Mouse (Mus musculus) heart, postnatal 14 days (tissue): Measurements from ENCODE around the gene Sh3pxd2a. TPM values are rescaled to one million over a fixed set of nuclear protein-coding genes. Genes with fewer than 3 reads are reported as not detected.

Source experiments
- DNase-seq, 2 experiments: peaks; one replicate each; pipeline ENCODE4 v3.0.0; 2021 to 2022
- intact Hi-C: fragments of 180-260 bp; cut with DNase I; formaldehyde crosslinking; loops from one replicate; pipeline ENCODE4 v1.15.1; 2025
- total RNA-seq, 2 experiments: library from RNA; stranded (reverse); gene quantifications; 2 replicates each; pipeline ENCODE4 v1.2.3; 2021

The Sh3pxd2a gene
- total RNA-seq, 2 experiments from 2014 or later, result 75.2 to 75.9 TPM

DNA sequence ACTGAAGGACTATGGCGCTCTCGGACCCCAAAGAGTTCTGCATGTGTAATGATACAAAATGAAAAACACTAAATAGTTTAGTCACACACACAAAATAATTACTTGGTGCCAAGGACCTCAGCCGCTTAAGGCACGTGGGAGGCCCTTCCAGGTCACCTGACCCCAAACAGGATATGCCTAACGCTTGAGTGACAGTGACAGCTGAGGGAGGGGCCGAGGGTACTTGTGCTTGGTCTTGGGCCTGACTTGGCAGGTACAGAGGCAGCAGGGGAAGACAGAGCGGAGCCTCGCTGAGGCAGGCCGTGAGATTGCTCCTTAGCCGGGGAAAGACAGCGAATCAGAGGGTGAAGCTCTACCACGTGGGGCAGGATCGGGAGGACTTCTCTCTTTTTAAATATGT, 73.3 kb downstream of the Sh3pxd2a start:
- intact Hi-C loops, result no loop called here
- no peak for DNase-seq

DNA sequence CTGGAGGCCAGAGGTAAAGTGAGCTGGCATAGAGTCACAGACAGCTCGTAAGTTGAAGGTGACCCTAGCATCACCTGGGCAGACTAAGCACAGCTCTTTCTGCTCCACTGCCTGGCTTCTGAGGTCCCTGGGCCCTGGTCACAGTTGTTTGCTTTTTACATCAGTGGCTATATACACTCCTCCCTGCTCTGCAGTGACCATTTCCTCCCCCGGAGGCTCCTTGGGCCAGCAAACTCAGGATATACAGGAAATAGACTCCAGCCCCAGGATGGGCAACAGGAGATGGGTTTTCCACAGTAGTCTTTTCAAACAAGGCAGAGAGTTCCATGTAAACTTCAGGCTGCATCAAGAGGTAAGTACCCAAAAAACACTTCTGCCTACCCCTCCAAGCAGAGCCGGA, 76.3 kb downstream of the Sh3pxd2a start:
- peak in 1 of 2 experiments; percentile 39 for DNase-seq
- intact Hi-C loops, result loop anchor here (5.0 kb wide), 1 partner anchor 39 kb away; no protein-coding TSS in a partner anchor

DNA sequence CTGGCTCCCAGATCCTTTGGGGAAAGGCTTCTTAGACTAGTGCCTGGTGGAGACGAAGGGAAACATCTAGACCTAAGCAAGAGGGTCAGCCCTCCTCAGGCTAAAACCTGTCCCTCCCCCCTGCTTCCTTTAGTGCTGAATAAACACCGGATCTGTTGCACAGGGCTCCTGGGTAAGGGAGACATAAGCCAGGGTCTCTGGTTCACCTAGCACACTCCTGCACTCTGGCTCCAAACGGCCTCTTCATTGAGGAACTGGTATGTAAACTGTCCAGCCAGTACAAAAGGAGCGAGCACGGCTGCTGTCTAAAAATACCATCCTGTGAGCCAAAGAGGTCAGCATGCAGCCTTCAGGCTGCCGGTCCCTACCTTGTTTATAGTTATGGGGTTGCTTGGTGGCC, 76.8 kb downstream of the Sh3pxd2a start:
- peak in 1 of 2 experiments; percentile 27 for DNase-seq
- intact Hi-C loops, result loop anchor here (5.0 kb wide), 1 partner anchor 40 kb away; no protein-coding TSS in a partner anchor

DNA sequence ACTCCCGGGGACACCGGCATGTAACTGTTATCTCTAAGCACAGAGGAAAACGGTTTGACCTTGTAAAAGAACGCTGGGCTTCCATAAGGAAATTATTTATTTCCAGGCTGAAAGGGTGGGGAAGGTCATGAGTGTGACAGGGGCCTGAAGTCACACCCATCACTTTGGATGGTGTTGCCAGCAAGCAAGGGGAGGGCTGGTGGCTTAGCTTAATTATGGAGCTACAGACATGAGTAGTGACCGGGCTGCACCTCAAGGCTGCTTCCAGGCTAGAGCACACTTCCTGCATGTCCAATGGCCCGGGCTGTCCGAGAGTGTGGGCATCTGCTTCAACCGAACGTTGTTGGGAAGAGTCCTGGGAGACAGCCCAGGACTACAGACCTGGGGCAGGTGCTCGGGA, 78.2 kb downstream of the Sh3pxd2a start:
- intact Hi-C loops, result loop anchor here (5.0 kb wide), 1 partner anchor 41 kb away; no protein-coding TSS in a partner anchor
- DNase-seq, result no peak

DNA sequence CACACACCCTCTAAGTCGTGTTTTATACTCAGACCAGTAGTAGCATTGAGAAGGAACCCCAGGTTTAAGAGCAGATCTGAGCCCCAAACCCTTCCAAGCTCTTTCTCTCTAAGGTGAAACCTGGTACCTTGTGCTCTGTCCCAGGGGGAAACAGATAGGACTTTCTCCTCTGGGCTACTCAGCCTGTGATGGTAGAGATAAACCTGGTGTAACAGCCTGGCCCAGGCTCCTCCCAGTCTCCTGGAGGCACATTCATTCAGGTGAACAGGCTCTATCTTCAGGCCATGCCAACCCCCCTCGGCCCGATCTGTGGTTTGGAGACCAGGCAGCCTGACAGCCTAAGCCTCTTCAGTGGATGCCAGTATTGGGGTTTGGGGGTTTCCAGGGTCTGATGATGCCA, 79.6 kb downstream of the Sh3pxd2a start:
- intact Hi-C loops, result loop anchor here (5.0 kb wide), 1 partner anchor 43 kb away; no protein-coding TSS in a partner anchor
- DNase-seq, result no peak

- intact Hi-C loops, result no loop called here
- no peak for DNase-seq
Measured at GRCm38 (mm10) chr19:47384036-47384435, 80.2 kb downstream of the Sh3pxd2a start.

- intact Hi-C loops, result no loop called here
- DNase-seq, result no peak
Measured at GRCm38 (mm10) chr19:47382268-47382667, 81.9 kb downstream of the Sh3pxd2a start.

DNA sequence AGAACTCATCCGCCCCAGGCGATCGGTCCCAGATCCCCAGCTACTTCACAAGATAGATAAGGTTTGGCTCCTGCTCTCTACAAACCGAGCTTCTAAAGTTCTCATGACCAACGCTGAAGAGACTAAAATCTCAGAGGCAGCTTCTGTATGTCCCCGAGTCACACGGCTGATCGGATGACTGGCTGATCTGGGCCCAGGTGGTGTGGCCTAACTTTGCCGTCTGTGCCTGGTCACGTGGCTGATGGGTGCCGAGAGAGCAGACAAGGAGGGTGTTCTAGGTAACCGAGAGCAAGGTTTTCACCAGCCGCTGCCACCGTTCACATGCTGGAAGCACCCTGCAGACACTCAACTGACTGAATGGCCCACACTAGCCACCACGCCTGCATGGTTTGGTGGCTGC, 83.2 kb downstream of the Sh3pxd2a start:
- intact Hi-C loops, result no loop called here
- no peak for DNase-seq

DNA sequence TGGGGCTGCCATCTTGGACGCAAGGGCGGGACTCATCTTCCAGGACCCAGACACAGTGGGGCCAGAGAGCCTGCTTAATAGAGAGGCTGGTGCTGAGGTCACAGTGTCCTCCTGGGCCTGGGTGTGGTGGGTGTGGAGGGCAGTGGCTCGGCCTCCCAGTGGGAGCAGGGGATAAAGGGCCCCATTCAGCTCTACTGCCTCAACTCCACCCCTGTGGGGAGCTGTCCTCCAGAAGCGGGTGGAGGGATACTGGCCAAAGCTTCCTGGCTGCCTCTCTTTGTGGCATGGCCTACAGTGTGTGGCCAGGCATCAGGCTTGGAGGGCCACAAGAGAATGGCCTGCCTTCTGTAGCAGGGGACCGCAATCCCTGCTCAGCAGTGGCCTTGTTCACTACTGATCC, 85.1 kb downstream of the Sh3pxd2a start:
- no peak for DNase-seq
- intact Hi-C loops, result loop anchor here (2.0 kb wide), 1 partner anchor 86 kb away; the partner anchor contains the start of gene Sh3pxd2a

- no peak for DNase-seq
- intact Hi-C loops, result no loop called here
Measured at GRCm38 (mm10) chr19:47374916-47375573, 89.2 kb downstream of the Sh3pxd2a start.

- intact Hi-C loops, result no loop called here
- peak; percentile 60 to 82 for DNase-seq
Measured at GRCm38 (mm10) chr19:47374440-47374839, 89.8 kb downstream of the Sh3pxd2a start.

GRCm38 (mm10) chr19:47372044-47372443, 92.2 kb downstream of the Sh3pxd2a start:
- intact Hi-C loops, result no loop called here

GRCm38 (mm10) chr19:47371521-47371920, 92.7 kb downstream of the Sh3pxd2a start:
- intact Hi-C loops, result no loop called here
- DNase-seq, result no peak

More at GRCm38 (mm10) chr19:47372044-47372443, 92.2 kb downstream of the Sh3pxd2a start:
- DNase-seq, result no peak

- intact Hi-C loops, result no loop called here
- no peak for DNase-seq
Measured at GRCm38 (mm10) chr19:47369008-47369407, 95.2 kb downstream of the Sh3pxd2a start.

DNA sequence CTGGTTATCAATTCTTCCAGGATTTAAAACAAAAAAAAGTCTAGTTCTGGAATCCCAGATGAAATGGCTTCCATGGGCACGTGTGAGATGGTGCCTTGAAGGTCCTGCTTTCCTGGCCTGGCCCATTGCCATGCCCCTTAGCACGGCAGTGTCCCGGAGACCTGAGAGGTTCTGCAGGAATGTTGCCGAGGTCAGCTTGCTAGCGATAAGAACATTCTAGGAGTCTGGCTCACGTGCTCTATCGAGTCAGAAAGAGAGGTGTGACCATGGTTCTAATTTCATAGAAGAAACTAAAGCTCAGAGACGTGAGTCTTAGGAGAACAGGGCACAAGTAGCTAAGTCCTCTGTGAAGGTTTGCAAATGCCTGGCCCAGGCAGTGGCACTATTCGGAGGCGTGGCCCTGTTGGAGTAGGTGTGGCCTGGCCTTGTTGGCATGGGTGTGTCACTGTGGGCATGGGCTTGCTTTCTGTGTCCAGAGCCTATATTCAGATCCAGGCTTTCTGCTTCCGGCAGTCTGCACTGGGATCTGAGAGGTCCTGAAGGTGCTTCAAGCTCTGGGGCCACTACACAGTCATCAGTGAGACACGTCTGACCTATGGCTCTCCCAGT, 96.8 kb downstream of the Sh3pxd2a start:
- DNase-seq, result no peak
- intact Hi-C loops, result no loop called here

GRCm38 (mm10) chr19:47366576-47366975, 97.6 kb downstream of the Sh3pxd2a start:
- intact Hi-C loops, result no loop called here
- DNase-seq, result no peak

- no peak for DNase-seq
- intact Hi-C loops, result no loop called here
Measured at GRCm38 (mm10) chr19:47363086-47363668, 101.0 kb downstream of the Sh3pxd2a start.

GRCm38 (mm10) chr19:47360921-47361320, 103.3 kb downstream of the Sh3pxd2a start:
- no peak for DNase-seq
- intact Hi-C loops, result no loop called here

DNA sequence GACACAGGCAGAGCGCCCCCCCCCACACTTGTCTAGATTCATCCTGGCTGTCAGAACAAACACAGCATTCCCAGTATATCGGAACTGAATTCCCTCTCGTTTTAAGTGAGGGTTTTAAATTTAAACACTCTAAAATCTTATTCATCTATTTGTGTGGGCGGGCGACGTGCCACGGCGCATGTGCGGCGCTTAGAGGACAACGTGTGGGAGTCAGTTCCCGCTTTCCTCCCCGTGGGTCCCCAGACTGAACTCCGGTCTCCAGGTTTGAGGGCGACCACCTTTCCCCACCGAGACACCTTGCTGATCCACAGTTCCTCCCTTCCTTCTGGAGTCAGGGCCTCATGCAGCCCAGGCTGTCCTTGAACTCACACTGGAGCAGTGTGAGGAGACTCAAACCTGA, 104.2 kb downstream of the Sh3pxd2a start:
- intact Hi-C loops, result no loop called here
- DNase-seq, result no peak

DNA sequence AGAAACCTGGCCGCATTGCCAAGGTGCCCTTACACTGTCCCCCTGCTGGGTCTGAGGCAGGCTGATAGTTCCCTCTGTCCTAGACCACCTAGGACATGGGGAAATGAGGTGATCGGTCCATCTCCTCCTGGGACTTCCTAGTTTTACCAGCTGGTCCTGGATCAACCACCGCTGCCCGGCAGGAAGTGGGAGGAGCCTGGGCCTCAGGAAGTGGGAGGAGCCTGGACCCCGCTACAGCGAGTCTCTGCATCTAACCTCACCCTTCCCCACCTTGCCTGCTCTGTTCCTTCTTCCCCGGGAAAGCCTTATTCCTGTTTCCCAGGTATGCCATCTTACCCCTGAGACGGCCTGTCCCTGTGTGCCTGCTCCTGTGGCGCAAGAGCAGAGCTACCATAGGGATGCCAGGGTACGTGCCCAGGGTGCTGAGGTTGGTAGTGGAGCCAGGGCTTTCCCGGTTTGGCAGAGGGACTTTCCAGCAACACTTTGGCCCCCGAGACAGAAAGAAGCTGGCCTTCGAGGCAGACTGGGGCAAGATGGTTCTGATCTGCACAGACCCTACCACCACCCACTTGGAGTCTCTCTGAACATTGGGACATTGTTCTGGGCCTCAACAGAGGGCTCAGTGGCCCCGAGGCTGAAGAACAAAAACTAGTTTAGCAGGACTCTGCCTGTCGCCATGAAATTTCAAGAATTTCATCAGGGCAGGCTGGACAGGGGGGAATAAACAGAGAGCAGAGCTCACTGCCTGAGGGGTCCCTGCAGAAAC, 104.9 kb downstream of the Sh3pxd2a start:
- DNase-seq, result no peak
- intact Hi-C loops, result loop anchor here (5.0 to 10.0 kb wide), 3 partner anchors 43 to 465 kb away; no protein-coding TSS in a partner anchor

DNA sequence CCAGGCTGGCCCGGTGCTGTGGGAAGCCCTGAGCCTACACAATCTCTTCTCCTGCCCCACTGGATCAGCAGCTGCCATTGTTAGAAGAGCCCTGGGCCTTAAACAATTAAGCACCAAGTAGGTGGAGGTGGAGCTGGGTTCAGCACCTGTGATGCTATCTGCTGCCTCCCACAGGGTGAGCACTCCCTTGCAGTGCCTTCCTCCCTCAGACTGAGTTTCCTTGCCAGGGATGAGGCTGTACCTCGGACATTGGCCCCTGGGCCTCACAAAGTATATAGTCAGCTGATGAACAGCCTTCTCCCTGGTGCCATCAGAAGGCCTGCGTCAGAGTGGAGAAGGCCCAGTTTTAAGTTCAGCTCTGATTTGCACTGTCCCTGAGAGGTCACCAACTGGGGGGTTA, 106.9 kb downstream of the Sh3pxd2a start:
- intact Hi-C loops, result loop anchor here (5.0 to 10.0 kb wide), 3 partner anchors 45 to 468 kb away; no protein-coding TSS in a partner anchor
- DNase-seq, result no peak
